Comparison of ENCODE assay signal across 23 mouse cellular contexts in the genomic region with DNA sequence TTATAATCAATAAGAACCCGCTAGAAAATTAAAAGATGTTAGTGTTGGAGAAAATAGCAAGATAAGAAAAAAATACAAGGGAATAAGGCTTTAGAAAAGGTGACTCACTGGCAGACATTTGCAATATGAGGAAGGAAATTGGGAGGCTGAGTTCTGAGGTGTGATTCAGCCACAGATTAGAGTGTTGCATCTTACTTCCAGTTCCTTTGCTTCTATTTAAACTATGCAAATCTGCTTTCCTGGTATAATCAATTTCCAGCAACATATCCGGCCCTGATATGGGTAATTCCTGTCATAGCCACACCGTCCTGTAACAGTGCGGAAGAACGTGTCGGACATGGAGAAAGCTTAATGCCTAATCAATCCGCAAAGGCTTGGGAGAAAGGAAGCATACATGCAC.
DNase-seq lines count a peak whose midpoint lies in the region; ATAC-seq and TF ChIP-seq lines count a peak whose summit lies in the region.
"Had no signal": no experiment of that assay in that cellular context is flagged by ENCODE, and none has a peak within 500 bp of the region (broad histone marks: within the 10 kb centered on the region; RNA-seq: fewer than 3 reads in every experiment).

No protein-coding gene starts in this region.

- DNase-seq in heart, adult 11 months = peak; percentile 45
- DNase-seq in heart, postnatal 10 days = no peak
- no peak for DNase-seq in adipocyte (ENCODE audit: low spot score)
- no peak for DNase-seq in thymus, adult 18-20 months
- DNase-seq in hindbrain, embryonic 10.5 days (ENCODE audit: low spot score) = no peak
- DNase-seq: adrenal gland, postnatal 10 days; cerebellum, adult 18-20 months; cerebellum, adult 9-11 months; cerebellum, postnatal 36 days; gastrocnemius, postnatal 10 days; heart, adult 18-20 months; heart, postnatal 14 days; kidney, adult 8-10 months had no signal

- H3K36me3 ChIP-seq in hindbrain, embryonic 10.5 days = no peaks in the 10 kb centered on the region
- H3K36me3 ChIP-seq: embryonic facial prominence, embryonic 10.5 days; forebrain, embryonic 10.5 days; heart, embryonic 10.5 days; hindbrain, embryonic 15.5 days had no signal

- H3K4me1 ChIP-seq in embryonic fibroblast, embryonic 13.5 days (ENCODE audit: control insufficient read depth, insufficient read depth, low read length) = peaks cover 7% of the 10 kb centered on the region
- H3K4me1 ChIP-seq in hindbrain, embryonic 10.5 days (replicated peaks) = no peaks in the 10 kb centered on the region
- H3K4me1 ChIP-seq: forebrain, embryonic 10.5 days; heart, embryonic 10.5 days; hindbrain, embryonic 15.5 days had no signal

- H3K4me3 ChIP-seq in embryonic fibroblast, embryonic 13.5 days (ENCODE audit: insufficient read depth, low read length) = no peak overlapping the region
- no peak overlapping the region for H3K4me3 ChIP-seq in hindbrain, embryonic 10.5 days
- H3K4me3 ChIP-seq: embryonic facial prominence, embryonic 10.5 days; erythroblast, embryonic 14.5 days; forebrain, embryonic 10.5 days; heart, embryonic 10.5 days; hindbrain, embryonic 15.5 days had no signal

- H3K9me3 ChIP-seq in hindbrain, embryonic 10.5 days = 0 out of 2 replicates have a peak, but pooled peaks cover 3% of the 10 kb centered on the region
- H3K9me3 ChIP-seq: embryonic facial prominence, embryonic 10.5 days; forebrain, embryonic 10.5 days; heart, embryonic 10.5 days; hindbrain, embryonic 15.5 days had no signal

- TF ChIP-seq POLR2A in embryonic fibroblast, embryonic 13.5 days (IDR thresholded peaks at IDR 0.05; ENCODE audit: low read depth, low read length) = no peak

- TF ChIP-seq CTCF in embryonic fibroblast, embryonic 13.5 days (IDR thresholded peaks at IDR 0.05; ENCODE audit: borderline replicate concordance, insufficient read depth, low read length) = no peak

- intact Hi-C loops in heart, postnatal 10 days (cut with DNase I) = loop anchor here (2.0 kb wide), 1 partner anchor 15 kb away; no protein-coding TSS in a partner anchor

- peak overlapping the region; percentile 54; the same call in 1 of the 2 replicates for H3K27ac ChIP-seq in embryonic fibroblast, embryonic 13.5 days (ENCODE audit: insufficient read depth, low read length)
- no peak overlapping the region for H3K27ac ChIP-seq in hindbrain, embryonic 10.5 days
- H3K27ac ChIP-seq: embryonic facial prominence, embryonic 10.5 days; forebrain, embryonic 10.5 days; heart, embryonic 10.5 days; hindbrain, embryonic 15.5 days had no signal

- peak; percentile 85 for ATAC-seq in megakaryocyte progenitor cell, adult 5-6 weeks (replicated peaks; ENCODE audit: poor library complexity)
- ATAC-seq: forebrain, embryonic 14.5 days; intestine, postnatal 0 days had no signal

- 94% methylated on average over 7 of the region's 7 CpGs for WGBS in hindbrain, embryonic 10.5 days

- H3K27me3 ChIP-seq in hindbrain, embryonic 10.5 days (ENCODE audit: insufficient read depth, poor library complexity, severe bottlenecking) = no peaks in the 10 kb centered on the region
- H3K27me3 ChIP-seq: CH12.LX; hindbrain, embryonic 15.5 days had no signal
